ENCODE assay signal across 12 mouse cellular contexts in the genomic region with DNA sequence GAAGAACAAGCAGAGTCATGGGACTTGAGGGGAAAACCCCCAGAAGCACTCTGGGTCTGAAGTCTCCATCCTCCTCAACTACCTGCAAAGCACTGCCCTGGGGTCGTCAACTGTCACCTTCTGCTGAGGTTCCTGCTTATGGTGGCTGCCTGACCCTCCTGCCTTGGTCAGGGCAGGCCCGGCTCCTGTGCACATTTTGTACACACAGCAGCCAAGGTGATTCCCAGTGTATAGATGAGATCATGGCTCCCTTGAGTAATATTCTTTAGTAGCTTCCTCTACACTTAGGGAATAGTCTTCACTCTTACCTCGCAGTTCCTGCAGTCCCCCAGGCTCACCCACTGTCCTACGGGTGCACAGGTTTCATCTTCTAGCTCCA.
"Had no signal": no experiment of that assay in that cellular context is flagged by ENCODE, and none has a peak within 500 bp of the region (broad histone marks: within the 10 kb centered on the region; RNA-seq: fewer than 3 reads in every experiment).

No protein-coding gene starts in this region.

- H3K27ac ChIP-seq: hindbrain, embryonic 14.5 days; layer of hippocampus, adult 2 months; limb, embryonic 13.5 days; liver, embryonic 14.5 days; neural tube, embryonic 12.5 days had no signal

- H3K4me2 ChIP-seq: hindbrain, embryonic 14.5 days; limb, embryonic 13.5 days; neural tube, embryonic 12.5 days had no signal

- H3K36me3 ChIP-seq: limb, embryonic 13.5 days; neural tube, embryonic 12.5 days had no signal

- H3K4me3 ChIP-seq: layer of hippocampus, adult 2 months; limb, embryonic 13.5 days; neural tube, embryonic 12.5 days had no signal

- H3K4me1 ChIP-seq: limb, embryonic 13.5 days; neural tube, embryonic 12.5 days had no signal

- H3K27me3 ChIP-seq: limb, embryonic 13.5 days; neural tube, embryonic 12.5 days had no signal

- H3K9ac ChIP-seq: hindbrain, embryonic 14.5 days; limb, embryonic 13.5 days; liver, embryonic 14.5 days; neural tube, embryonic 12.5 days had no signal

- H3K9me3 ChIP-seq: limb, embryonic 13.5 days; neural tube, embryonic 12.5 days had no signal

- DNase-seq: kidney, adult 18-20 months; kidney, postnatal 36 days; midbrain, embryonic 14.5 days; right cerebral cortex, postnatal 4 days; spleen, adult 18-20 months; thymus, adult 2 months; thymus, postnatal 25 days had no signal
